Mouse (Mus musculus) embryonic facial prominence, embryonic 11.5 days (tissue): ENCODE results near the gene Etfrf1. TPM values are rescaled to one million over a fixed set of nuclear protein-coding genes. Genes with fewer than 3 reads are reported as not detected.

Experiments
- ATAC-seq: fragments of 200-750 bp; cut with Nextera tagmentation; replicated peaks from 2 replicates; pipeline ENCODE4 v1.8.0; 2017; ENCODE audit warnings: low read depth; ENCODE audit not compliant: insufficient number of reproducible peaks, low FRiP score, low TSS enrichment
- DNase-seq: peaks from one replicate; pipeline ENCODE4 v3.0.0-alpha.2; 2015; ENCODE audit warnings: low spot score
- H3K27ac ChIP-seq: fragments of 300-500 bp; sonication (generic); replicated peaks from 2 replicates; pipeline ENCODE4 v1.5.1; 2014; ENCODE audit warnings: mild to moderate bottlenecking, low read depth, low read length, control low read depth
- H3K27me3 ChIP-seq: fragments of 300-500 bp; sonication (generic); 2 replicates; pipeline ENCODE4 v1.6.1; 2014; ENCODE audit warnings: mild to moderate bottlenecking, low read length, moderate library complexity, mixed read lengths; ENCODE audit not compliant: control insufficient read depth, insufficient read depth
- H3K36me3 ChIP-seq: fragments of 300-500 bp; sonication (generic); replicated peaks from 2 replicates; pipeline ENCODE4 v1.6.1; 2014; ENCODE audit warnings: low read depth, mild to moderate bottlenecking, low read length, moderate library complexity, mixed read lengths; ENCODE audit not compliant: control insufficient read depth, insufficient read depth
- H3K4me1 ChIP-seq: fragments of 300-500 bp; sonication (generic); 2 replicates; pipeline ENCODE4 v1.6.1; 2014; ENCODE audit warnings: low read length, mixed read lengths; ENCODE audit not compliant: control insufficient read depth, insufficient read depth
- H3K4me2 ChIP-seq: fragments of 300-500 bp; sonication (generic); 2 replicates; pipeline ENCODE4 v1.6.1; 2014; ENCODE audit warnings: low read depth, mild to moderate bottlenecking, control low read depth, low read length, moderate library complexity
- H3K4me3 ChIP-seq: fragments of 300-500 bp; sonication (generic); 2 replicates; pipeline ENCODE4 v1.5.1; 2014; ENCODE audit warnings: low read depth, low read length, control low read depth
- H3K9ac ChIP-seq: fragments of 300-500 bp; sonication (generic); replicated peaks from 2 replicates; pipeline ENCODE4 v1.6.1; 2014; ENCODE audit warnings: mild to moderate bottlenecking, control low read depth, low read length
- H3K9me3 ChIP-seq: fragments of 300-500 bp; sonication (generic); replicated peaks from 2 replicates; pipeline ENCODE4 v1.6.1; 2016; ENCODE audit warnings: mild to moderate bottlenecking, low read length, inconsistent platforms, mixed read lengths; ENCODE audit not compliant: control insufficient read depth
- WGBS: fragments of 180-500 bp; shearing (Covaris S2); extraction: QIAGEN DNeasy Blood & Tissue Kit; methylation state at CpG from one replicate; pipeline ENCODE4 v1.1.7; 2014; 5-methylcytosine and 5-hydroxymethylcytosine counted together
- polyA plus RNA-seq: library from polyadenylated mRNA; unstranded; fragments of >200 nt; fragmentation: Nextera tagmentation; extraction: Ambion mirVana; gene quantifications from 2 replicates; pipeline ENCODE4 v1.2.1, GENCODE M21; 2014

The Etfrf1 gene
- polyA plus RNA-seq: 29.8 and 33.2 TPM in 2 replicates

GRCm38 (mm10) chr6:145210816-145211338 is at the start of gene Etfrf1, which contains the start of gene Casc1:
Gene Etfrf1 (plus strand): TSS chr6:145211134.
Gene Casc1 (minus strand): TSS chr6:145211005.
- under 1% methylated on average over 36 of the region's 36 CpGs for WGBS
- no peaks in the 10 kb centered on the region for H3K9me3 ChIP-seq
- peak; percentile 99 for ATAC-seq
- H3K4me3 ChIP-seq: peak within 1 kb of the TSS; percentile 56
- peak; percentile 100 for DNase-seq
- peak within 1 kb of the TSS; percentile 57 for H3K4me2 ChIP-seq
- peak within 1 kb of the TSS; percentile 77; the same call in 1 of the 2 replicates for H3K27ac ChIP-seq
- no peaks in the 10 kb centered on the region for H3K27me3 ChIP-seq
- H3K9ac ChIP-seq: peak within 1 kb of the TSS; percentile 70
- H3K36me3 ChIP-seq: no peaks in the 10 kb centered on the region
- no peaks in the 10 kb centered on the region for H3K4me1 ChIP-seq

GRCm38 (mm10) chr6:145171892-145172606 is 38.9 kb upstream of the Etfrf1 start:
- ATAC-seq (no peak), DNase-seq (no peak)
- no peak overlapping the region for H3K9ac ChIP-seq
- no peak overlapping the region for H3K4me2 ChIP-seq
- H3K4me3 ChIP-seq: no peak overlapping the region
- H3K4me1 ChIP-seq: peaks cover 3% of the 10 kb centered on the region; the same call in 1 of the 2 replicates
- WGBS: 80% methylated on average over 14 of the region's 14 CpGs
- no peaks in the 10 kb centered on the region for H3K27me3 ChIP-seq
- H3K36me3 ChIP-seq: no peaks in the 10 kb centered on the region
- H3K27ac ChIP-seq: no peak overlapping the region
- H3K9me3 ChIP-seq: no peaks in the 10 kb centered on the region

GRCm38 (mm10) chr6:145173781-145174191 is 37.1 kb upstream of the Etfrf1 start:
- Histone ChIP-seq H3K4me1 (peaks cover 3% of the 10 kb centered on the region; the same call in 1 of the 2 replicates), H3K9me3 (no peaks in the 10 kb centered on the region), H3K36me3 (no peaks in the 10 kb centered on the region), H3K27me3 (no peaks in the 10 kb centered on the region), H3K4me2 (0 out of 2 replicates have a peak overlapping the region, but pooled peaks have one; percentile 4), H3K4me3 (no peak overlapping the region), H3K27ac (no peak overlapping the region), H3K9ac (no peak overlapping the region)
- peak; percentile 71 for DNase-seq
- 1% methylated on average over 11 of the region's 11 CpGs for WGBS
- peak; percentile 77 for ATAC-seq

GRCm38 (mm10) chr6:145175571-145175981 is 35.4 kb upstream of the Etfrf1 start:
- Histone ChIP-seq H3K4me3 (no peak overlapping the region), H3K36me3 (no peaks in the 10 kb centered on the region), H3K27me3 (no peaks in the 10 kb centered on the region), H3K27ac (no peak overlapping the region), H3K9ac (no peak overlapping the region), H3K4me2 (no peak overlapping the region), H3K9me3 (no peaks in the 10 kb centered on the region), H3K4me1 (peaks cover 3% of the 10 kb centered on the region; the same call in 1 of the 2 replicates)
- DNase-seq (peak; percentile 35), ATAC-seq (no peak)
- 36% methylated on average over 9 of the region's 9 CpGs for WGBS

GRCm38 (mm10) chr6:145176474-145176873 is 34.5 kb upstream of the Etfrf1 start:
- H3K36me3 ChIP-seq: no peaks in the 10 kb centered on the region
- H3K4me1 ChIP-seq: peaks cover 3% of the 10 kb centered on the region; the same call in 1 of the 2 replicates
- no peak for ATAC-seq
- DNase-seq: no peak
- WGBS: 36% methylated on average over 10 of the region's 10 CpGs
- no peak overlapping the region for H3K4me3 ChIP-seq
- H3K27me3 ChIP-seq: no peaks in the 10 kb centered on the region
- no peak overlapping the region for H3K4me2 ChIP-seq
- no peak overlapping the region for H3K9ac ChIP-seq
- H3K9me3 ChIP-seq: no peaks in the 10 kb centered on the region
- no peak overlapping the region for H3K27ac ChIP-seq

- Histone ChIP-seq H3K27me3 (no peaks in the 10 kb centered on the region), H3K36me3 (no peaks in the 10 kb centered on the region), H3K27ac (no peak overlapping the region), H3K9ac (no peak overlapping the region), H3K4me2 (no peak overlapping the region), H3K9me3 (no peaks in the 10 kb centered on the region), H3K4me1 (no peaks in the 10 kb centered on the region), H3K4me3 (no peak overlapping the region)
- DNase-seq (peak; percentile 77), ATAC-seq (no peak)
- 28% methylated on average over 6 of the region's 6 CpGs for WGBS
Measured at GRCm38 (mm10) chr6:145179665-145180064, 31.3 kb upstream of the Etfrf1 start.

- Histone ChIP-seq H3K27me3 (no peaks in the 10 kb centered on the region), H3K36me3 (no peaks in the 10 kb centered on the region), H3K4me3 (no peak overlapping the region), H3K9me3 (no peaks in the 10 kb centered on the region), H3K4me1 (no peaks in the 10 kb centered on the region), H3K9ac (no peak overlapping the region), H3K27ac (no peak overlapping the region), H3K4me2 (no peak overlapping the region)
- WGBS: 81% methylated on average over 8 of the region's 8 CpGs
- ATAC-seq (no peak), DNase-seq (no peak)
Measured at GRCm38 (mm10) chr6:145182044-145182443, 28.9 kb upstream of the Etfrf1 start.

GRCm38 (mm10) chr6:145186096-145186495 is 24.8 kb upstream of the Etfrf1 start:
- WGBS: 89% methylated on average over 1 of the region's 1 CpGs
- H3K9ac ChIP-seq: no peak overlapping the region
- DNase-seq: no peak
- H3K27me3 ChIP-seq: no peaks in the 10 kb centered on the region
- no peak overlapping the region for H3K4me3 ChIP-seq
- H3K36me3 ChIP-seq: no peaks in the 10 kb centered on the region
- no peak overlapping the region for H3K4me2 ChIP-seq
- H3K27ac ChIP-seq: no peak overlapping the region
- ATAC-seq: no peak
- H3K4me1 ChIP-seq: no peaks in the 10 kb centered on the region
- no peaks in the 10 kb centered on the region for H3K9me3 ChIP-seq
